Mouse (Mus musculus) embryonic facial prominence, embryonic 13.5 days (tissue): ENCODE data around the gene Gpam. TPM values are rescaled to one million over a fixed set of nuclear protein-coding genes. Genes with fewer than 3 reads are reported as not detected.

ENCODE experiments used
- ATAC-seq: fragments of 200-750 bp; cut with Nextera tagmentation; 2 replicates; pipeline ENCODE4 v1.8.0; 2017; ENCODE audit warnings: low read depth; ENCODE audit not compliant: insufficient number of reproducible peaks, insufficient read depth, low FRiP score, low TSS enrichment
- H3K27ac ChIP-seq: fragments of 300-500 bp; sonication (generic); 2 replicates; pipeline ENCODE4 v1.5.1; 2015; ENCODE audit warnings: moderate library complexity, mild to moderate bottlenecking, inconsistent platforms
- H3K27me3 ChIP-seq: fragments of 300-500 bp; sonication (generic); 2 replicates; pipeline ENCODE4 v1.6.1; 2015; ENCODE audit warnings: mild to moderate bottlenecking, inconsistent platforms
- H3K36me3 ChIP-seq: fragments of 300-500 bp; sonication (generic); 2 replicates; pipeline ENCODE4 v1.6.1; 2015; ENCODE audit warnings: mild to moderate bottlenecking, inconsistent platforms
- H3K4me1 ChIP-seq: fragments of 300-500 bp; sonication (generic); 2 replicates; pipeline ENCODE4 v1.6.1; 2015; ENCODE audit warnings: inconsistent platforms
- H3K4me2 ChIP-seq: fragments of 300-500 bp; sonication (generic); 2 replicates; pipeline ENCODE4 v1.6.1; 2015; ENCODE audit warnings: moderate library complexity, mild to moderate bottlenecking, inconsistent platforms
- H3K4me3 ChIP-seq: fragments of 300-500 bp; sonication (generic); 2 replicates; pipeline ENCODE4 v1.5.1; 2015; ENCODE audit warnings: mild to moderate bottlenecking, inconsistent platforms
- H3K9ac ChIP-seq: fragments of 300-500 bp; sonication (generic); 2 replicates; pipeline ENCODE4 v1.6.1; 2015; ENCODE audit warnings: mild to moderate bottlenecking, inconsistent platforms
- H3K9me3 ChIP-seq: fragments of 300-500 bp; sonication (generic); 2 replicates; pipeline ENCODE4 v1.6.1; 2016; ENCODE audit warnings: inconsistent platforms
- whole genome bisulfite sequencing: fragments of 180-500 bp; shearing (Covaris S2); methylation state at CpG from one replicate; pipeline ENCODE4 v1.1.7; 2015; ENCODE audit warnings: mixed read lengths; 5-methylcytosine and 5-hydroxymethylcytosine counted together
- polyA plus RNA-seq: library from polyadenylated mRNA; unstranded; fragments of >200 nt; fragmentation: Nextera tagmentation; extraction: Ambion mirVana; gene quantifications from 2 replicates; pipeline ENCODE4 v1.2.1, GENCODE M21; 2015

Gene Gpam
- polyA plus RNA-seq, 1 experiment from 2014 or later = 14.0 TPM

DNA sequence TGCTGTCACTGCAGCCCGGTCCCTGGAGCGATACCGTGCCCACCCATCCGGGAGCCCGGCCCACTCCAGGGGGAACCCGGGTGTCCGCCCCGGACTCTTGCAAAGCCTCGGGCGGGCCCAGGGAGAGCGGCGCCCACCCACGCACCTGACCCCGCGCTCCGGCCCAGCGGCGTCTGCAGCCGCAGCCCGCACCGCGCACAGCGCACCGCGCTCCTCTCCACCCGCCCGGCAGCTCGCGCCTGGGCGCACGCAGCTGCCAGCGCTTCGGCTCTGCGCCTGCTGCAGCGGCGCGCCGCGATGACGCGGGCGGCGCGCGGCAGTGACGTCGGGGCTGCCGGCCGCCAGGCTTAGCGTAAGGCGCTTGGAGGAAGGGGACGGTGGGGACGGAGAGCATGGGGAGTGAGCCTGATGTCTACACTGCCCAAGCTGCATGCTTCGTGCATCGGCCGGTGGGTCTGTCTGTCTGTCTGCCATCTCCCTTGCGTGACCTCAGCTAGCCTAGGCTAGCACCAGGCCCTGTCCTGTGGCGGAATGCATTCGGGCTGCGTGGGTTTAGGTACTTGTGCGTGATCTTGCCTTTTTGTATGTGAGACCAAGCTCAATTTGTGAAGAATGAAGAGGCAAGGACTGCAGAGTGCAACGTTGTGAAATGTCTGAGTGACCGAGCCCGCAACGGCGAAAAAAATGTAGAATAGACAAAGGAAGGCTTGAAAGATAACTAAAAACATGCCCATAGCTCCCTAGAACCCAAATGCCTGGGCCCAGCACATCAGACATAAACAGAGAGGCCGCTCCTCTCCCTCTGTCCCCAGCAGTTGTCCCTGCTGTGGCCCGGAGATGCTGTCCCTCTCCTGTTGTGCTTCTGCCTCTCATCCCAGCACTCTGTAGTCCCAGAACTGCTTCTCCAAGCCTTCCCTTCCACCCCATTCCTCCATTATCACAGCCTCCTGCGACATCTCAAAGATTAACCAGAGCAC, 27.6 kb downstream of the Gpam start:
- H3K4me3 ChIP-seq = peak overlapping the region; percentile 97
- H3K9me3 ChIP-seq = no peaks in the 10 kb centered on the region
- ATAC-seq = peak; percentile 85
- peak overlapping the region; percentile 95 for H3K4me2 ChIP-seq
- H3K27me3 ChIP-seq = no peaks in the 10 kb centered on the region
- H3K9ac ChIP-seq = peak overlapping the region; percentile 94
- H3K36me3 ChIP-seq = peaks cover 16% of the 10 kb centered on the region
- peak overlapping the region; percentile 79 for H3K27ac ChIP-seq
- H3K4me1 ChIP-seq = peaks cover 18% of the 10 kb centered on the region
- WGBS = under 1% methylated on average over 60 of the region's 69 CpGs

DNA sequence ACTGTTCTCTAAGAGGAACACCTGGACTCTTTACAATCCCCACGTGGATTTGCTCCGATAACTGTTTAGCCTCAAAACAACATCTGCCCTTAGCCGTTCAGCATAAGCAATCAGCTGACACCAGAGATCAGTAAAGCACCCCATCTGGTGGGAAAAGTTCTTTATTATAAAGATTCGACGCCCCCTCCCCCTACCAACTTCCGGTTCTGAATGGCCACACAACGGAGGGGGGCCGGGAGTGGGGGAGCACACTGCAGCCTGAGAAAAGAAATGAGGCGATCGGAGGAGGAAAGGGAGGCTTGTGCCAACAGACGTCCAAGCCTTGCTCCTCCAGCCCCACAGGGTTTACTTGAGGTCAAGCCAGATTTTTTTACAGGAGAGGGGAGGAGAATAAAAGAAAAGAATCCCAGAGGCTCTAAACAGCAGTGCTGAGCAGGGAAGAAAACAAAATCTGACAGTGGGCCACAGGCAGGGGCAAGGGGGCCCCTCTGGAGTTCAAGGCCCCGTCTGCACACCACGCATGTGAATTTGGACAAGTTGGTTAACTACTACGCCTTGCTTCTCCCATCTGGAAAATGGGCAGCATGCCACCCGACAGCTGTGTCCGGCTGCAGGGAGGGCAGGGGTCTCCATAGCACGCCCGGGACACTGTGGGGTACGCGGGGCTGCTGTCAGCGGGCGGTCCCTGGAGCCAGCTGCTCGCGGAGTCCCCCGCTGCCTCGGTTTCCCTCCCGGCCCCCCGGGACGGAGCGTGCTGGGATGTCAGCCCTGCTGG, 28.4 kb downstream of the Gpam start:
- Histone ChIP-seq H3K4me3 (peak overlapping the region; percentile 97), H3K4me2 (peak overlapping the region; percentile 95), H3K9me3 (no peaks in the 10 kb centered on the region), H3K4me1 (peaks cover 18% of the 10 kb centered on the region), H3K27me3 (no peaks in the 10 kb centered on the region), H3K27ac (peak overlapping the region; percentile 79), H3K36me3 (peaks cover 17% of the 10 kb centered on the region), H3K9ac (peak overlapping the region; percentile 94)
- under 1% methylated on average over 30 of the region's 30 CpGs for WGBS
- ATAC-seq = peak; percentile 57

DNA sequence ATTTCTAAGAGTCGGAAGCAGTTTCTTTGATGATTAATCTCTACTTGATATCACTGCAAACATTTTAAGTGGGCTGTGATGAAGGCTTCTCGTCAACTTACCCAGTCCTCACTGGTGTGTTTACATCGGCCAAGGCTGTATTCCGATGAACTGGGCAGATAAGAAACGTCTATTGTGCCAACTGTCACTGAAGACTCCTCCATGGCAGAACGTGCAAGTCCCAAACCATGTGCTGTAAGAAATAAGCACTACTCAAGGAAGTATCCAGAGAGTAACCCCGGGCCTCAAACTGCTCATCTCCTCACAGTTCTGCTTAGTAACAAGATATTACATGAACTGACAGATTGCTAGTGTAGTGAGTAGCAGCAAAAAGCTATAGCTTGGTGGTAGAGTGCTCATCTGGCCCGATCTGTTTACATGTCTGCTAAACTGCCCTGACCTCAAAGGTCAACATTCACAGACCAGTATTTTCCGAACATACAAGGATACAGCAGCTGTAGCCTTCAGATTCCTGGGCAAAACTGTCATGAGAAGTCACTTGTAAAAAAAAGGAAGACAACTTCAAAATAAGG, 29.6 kb downstream of the Gpam start:
- Histone ChIP-seq H3K27ac (no peak overlapping the region), H3K4me3 (no peak overlapping the region), H3K9me3 (no peaks in the 10 kb centered on the region), H3K27me3 (no peaks in the 10 kb centered on the region), H3K36me3 (peaks cover 26% of the 10 kb centered on the region), H3K9ac (no peak overlapping the region), H3K4me1 (peaks cover 18% of the 10 kb centered on the region), H3K4me2 (no peak overlapping the region)
- 70% methylated on average over 9 of the region's 9 CpGs for WGBS
- ATAC-seq = no peak

DNA sequence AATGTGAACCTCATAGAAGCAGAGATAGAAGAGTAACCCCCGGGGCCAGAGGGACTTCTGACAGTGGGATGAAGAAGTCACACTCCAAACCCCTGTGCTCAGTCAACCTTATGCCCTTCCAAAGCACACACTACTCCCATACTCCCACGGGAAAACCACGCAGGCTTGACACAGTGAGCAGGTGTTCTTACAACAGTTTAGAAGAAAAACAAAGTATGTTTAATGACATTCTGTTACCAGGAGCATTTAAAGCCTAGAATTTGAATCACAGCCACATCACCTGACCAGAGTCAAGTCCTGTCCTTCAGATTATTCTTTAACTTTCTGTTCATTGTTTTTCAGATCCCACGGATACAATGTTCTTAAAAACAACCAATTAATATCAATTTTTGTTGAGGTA, 30.4 kb downstream of the Gpam start:
- Histone ChIP-seq H3K27me3 (no peaks in the 10 kb centered on the region), H3K4me3 (no peak overlapping the region), H3K4me2 (no peak overlapping the region), H3K36me3 (peaks cover 31% of the 10 kb centered on the region), H3K9me3 (no peaks in the 10 kb centered on the region), H3K4me1 (peaks cover 18% of the 10 kb centered on the region), H3K9ac (no peak overlapping the region), H3K27ac (no peak overlapping the region)
- no peak for ATAC-seq
- 85% methylated on average over 4 of the region's 4 CpGs for WGBS

DNA sequence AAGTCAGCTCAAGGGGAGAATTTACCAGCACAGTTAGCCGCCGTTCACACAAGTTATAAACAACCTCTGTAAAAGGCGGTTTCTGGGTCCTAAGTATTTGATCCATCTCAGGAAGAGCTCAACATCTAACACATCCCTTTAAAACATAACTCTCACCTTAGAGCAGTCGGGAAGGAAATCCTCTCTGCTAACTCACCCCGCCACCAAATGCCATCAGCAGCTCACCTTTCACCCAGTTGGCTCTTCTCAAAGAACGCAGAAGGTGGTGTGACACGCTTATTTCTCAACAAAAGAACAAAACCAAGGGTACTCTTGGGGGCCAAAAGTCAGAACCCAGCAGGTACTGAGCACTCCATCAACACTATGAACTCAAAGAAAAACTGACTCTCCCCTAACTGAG, 31.5 kb downstream of the Gpam start:
- no peak overlapping the region for H3K4me3 ChIP-seq
- WGBS = 91% methylated on average over 7 of the region's 7 CpGs
- peaks cover 18% of the 10 kb centered on the region for H3K4me1 ChIP-seq
- no peak overlapping the region for H3K9ac ChIP-seq
- ATAC-seq = no peak
- H3K27ac ChIP-seq = no peak overlapping the region
- no peak overlapping the region for H3K4me2 ChIP-seq
- no peaks in the 10 kb centered on the region for H3K27me3 ChIP-seq
- H3K36me3 ChIP-seq = peaks cover 41% of the 10 kb centered on the region
- no peaks in the 10 kb centered on the region for H3K9me3 ChIP-seq

DNA sequence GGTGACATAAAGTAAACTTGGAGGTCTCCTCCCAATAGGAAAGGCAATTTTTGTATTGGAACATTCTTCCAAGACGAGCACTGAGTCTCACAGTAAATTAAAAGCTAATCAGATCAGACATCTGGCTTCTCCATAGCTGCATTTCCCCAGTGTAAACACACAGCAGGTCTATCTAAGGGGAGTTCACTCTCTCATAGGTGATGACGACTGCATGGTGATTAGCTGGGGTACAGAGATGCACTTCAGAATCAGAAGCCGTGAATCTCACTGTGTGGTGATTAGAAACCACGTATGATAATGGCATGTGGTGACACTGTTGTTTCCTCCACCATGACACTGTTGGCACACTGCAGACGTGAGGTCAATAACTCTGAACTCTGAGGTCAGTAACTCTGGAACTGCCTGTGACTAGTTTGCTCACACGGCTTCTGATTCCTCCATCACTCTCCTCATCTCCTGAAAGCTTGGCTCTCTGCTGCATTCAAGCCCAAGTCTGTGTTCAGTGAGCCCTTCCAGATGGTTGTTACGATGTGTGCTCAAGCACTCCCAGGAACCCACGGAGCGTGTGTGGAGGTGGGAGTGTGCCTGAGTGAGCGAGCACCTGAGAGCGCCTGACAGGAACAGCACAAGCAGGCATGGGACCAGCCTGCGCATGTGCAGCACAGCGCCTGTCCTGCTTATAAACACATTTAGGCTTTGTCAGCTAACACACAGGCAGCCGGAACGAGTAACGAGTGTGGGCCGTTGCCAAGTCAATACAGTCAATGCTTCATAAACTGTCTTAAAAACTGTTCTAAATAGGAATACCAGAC, 35.2 kb downstream of the Gpam start:
- 88% methylated on average over 17 of the region's 17 CpGs for WGBS

DNA sequence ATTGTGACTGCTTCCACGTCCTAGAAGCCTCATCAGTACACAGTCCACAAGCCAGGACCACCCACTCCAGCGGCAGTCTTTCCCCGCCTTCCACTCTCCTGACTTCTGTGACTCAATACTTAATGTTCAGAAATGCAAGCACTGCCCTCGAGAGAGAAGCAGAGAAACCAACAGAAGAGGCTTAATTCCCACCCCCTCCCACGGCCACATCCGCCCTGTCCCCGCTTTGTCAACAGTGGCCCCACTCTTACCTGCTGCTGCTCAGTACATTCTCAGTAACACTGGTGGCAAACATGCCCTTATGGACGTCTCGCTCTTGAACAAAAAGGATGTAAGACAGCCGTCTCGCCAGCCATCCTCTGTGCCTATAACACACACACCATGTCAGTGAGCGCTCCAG, 36.2 kb downstream of the Gpam start:
- Histone ChIP-seq H3K4me1 (no peaks in the 10 kb centered on the region), H3K4me2 (no peak overlapping the region), H3K27me3 (no peaks in the 10 kb centered on the region), H3K27ac (no peak overlapping the region), H3K9ac (no peak overlapping the region), H3K4me3 (no peak overlapping the region), H3K9me3 (no peaks in the 10 kb centered on the region), H3K36me3 (peaks cover 78% of the 10 kb centered on the region)
- no peak for ATAC-seq
- 88% methylated on average over 12 of the region's 12 CpGs for WGBS

More for the DNA sequence above, 35.2 kb downstream of the Gpam start:
- no peak overlapping the region for H3K4me3 ChIP-seq
- no peak overlapping the region for H3K4me2 ChIP-seq
- H3K36me3 ChIP-seq = peaks cover 77% of the 10 kb centered on the region
- no peak overlapping the region for H3K9ac ChIP-seq
- H3K27me3 ChIP-seq = no peaks in the 10 kb centered on the region
- no peaks in the 10 kb centered on the region for H3K4me1 ChIP-seq
- H3K9me3 ChIP-seq = no peaks in the 10 kb centered on the region
- H3K27ac ChIP-seq = no peak overlapping the region
- no peak for ATAC-seq

DNA sequence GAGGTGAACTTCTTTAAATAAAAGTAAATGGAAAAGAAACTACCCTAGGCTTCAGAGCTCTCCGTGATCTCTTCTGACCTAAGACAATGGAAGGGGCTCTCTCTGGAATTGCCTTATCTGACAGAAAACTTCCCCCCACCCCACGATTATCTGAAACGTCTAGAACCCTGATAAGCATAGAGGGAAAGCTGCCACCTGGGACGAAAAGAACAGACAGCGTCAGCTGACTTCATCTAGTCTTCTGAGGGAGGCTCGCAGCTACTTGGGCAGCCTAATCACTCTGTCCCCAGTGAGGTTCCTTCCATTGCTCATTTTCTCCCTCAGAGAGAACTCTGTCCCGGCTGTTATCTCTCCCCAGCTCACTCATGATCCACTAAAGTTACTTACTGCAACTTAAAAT, 36.9 kb downstream of the Gpam start:
- no peak for ATAC-seq
- Histone ChIP-seq H3K36me3 (peaks cover 79% of the 10 kb centered on the region), H3K9me3 (no peaks in the 10 kb centered on the region), H3K27ac (no peak overlapping the region), H3K4me1 (no peaks in the 10 kb centered on the region), H3K27me3 (no peaks in the 10 kb centered on the region), H3K4me2 (no peak overlapping the region), H3K9ac (no peak overlapping the region), H3K4me3 (no peak overlapping the region)
- 79% methylated on average over 7 of the region's 7 CpGs for WGBS

DNA sequence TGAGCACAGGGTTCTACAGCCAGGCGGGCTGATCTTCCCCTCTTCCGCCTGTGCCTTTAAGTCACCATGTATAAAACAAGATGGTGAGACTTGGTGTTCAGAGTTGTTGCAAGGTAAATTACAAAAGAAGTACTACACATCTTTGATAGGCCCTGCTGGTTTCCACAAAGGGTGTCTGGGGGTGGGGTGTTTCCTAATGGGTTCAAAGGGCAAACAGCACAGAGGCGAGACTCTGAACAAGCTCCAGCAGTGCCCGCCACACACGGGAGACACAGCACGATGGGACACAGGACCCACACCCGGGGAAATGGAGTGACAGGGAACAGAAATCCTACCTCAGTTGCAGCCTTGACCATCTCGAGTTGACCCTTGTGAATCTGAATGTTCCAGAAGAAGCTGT, 39.3 kb downstream of the Gpam start:
- no peak overlapping the region for H3K27ac ChIP-seq
- ATAC-seq = no peak
- no peak overlapping the region for H3K4me2 ChIP-seq
- H3K9me3 ChIP-seq = no peaks in the 10 kb centered on the region
- H3K4me3 ChIP-seq = no peak overlapping the region
- H3K36me3 ChIP-seq = peaks cover 93% of the 10 kb centered on the region
- H3K4me1 ChIP-seq = no peaks in the 10 kb centered on the region
- H3K9ac ChIP-seq = no peak overlapping the region
- no peaks in the 10 kb centered on the region for H3K27me3 ChIP-seq
- 90% methylated on average over 8 of the region's 8 CpGs for WGBS

DNA sequence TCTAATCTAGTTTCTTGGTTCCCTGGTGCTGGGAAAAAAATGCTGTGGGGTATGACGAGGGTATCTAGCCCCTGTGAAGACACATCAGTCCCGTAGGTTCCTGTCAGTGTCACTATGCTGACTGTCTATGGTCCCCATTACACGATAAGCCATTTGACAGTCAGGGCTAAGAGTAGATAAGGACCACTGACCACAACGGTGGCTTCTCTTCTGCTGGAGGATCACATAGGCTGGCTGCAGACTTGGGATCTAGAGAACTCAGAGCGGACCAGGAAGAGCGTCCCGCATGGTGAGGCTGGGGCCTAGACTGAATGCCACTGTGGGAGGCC, 41.2 kb downstream of the Gpam start:
- H3K27ac ChIP-seq = no peak overlapping the region
- WGBS = 92% methylated on average over 7 of the region's 7 CpGs
- no peak for ATAC-seq
- no peaks in the 10 kb centered on the region for H3K4me1 ChIP-seq
- peaks cover 97% of the 10 kb centered on the region for H3K36me3 ChIP-seq
- H3K9me3 ChIP-seq = no peaks in the 10 kb centered on the region
- no peak overlapping the region for H3K4me2 ChIP-seq
- H3K27me3 ChIP-seq = no peaks in the 10 kb centered on the region
- no peak overlapping the region for H3K9ac ChIP-seq
- H3K4me3 ChIP-seq = no peak overlapping the region
